Mouse (Mus musculus) left cerebral cortex, postnatal 10 days (tissue): ENCODE data around the gene Apoe. TPM values are rescaled to one million over a fixed set of nuclear protein-coding genes. Genes with fewer than 3 reads are reported as not detected.

Experiments
- total RNA-seq, 2 experiments: library from RNA; stranded (reverse); gene quantifications; 2 replicates each; pipeline ENCODE4 v1.2.3; 2021

Gene Apoe
- total RNA-seq, 2 experiments from 2014 or later = 1,326 to 1,376 TPM

Other genes with a start within 250 kb of the Apoe start
- gene Mark4, start 240.4 kb downstream of the Apoe start, total RNA-seq = 100 to 1,000 TPM; 110 to 115 TPM
- 1 to 10 TPM in 1 of 2 experiments, under 1 TPM in 1; 0.69 to 1.4 TPM for gene Exoc3l2, start 235.9 kb downstream of the Apoe start, total RNA-seq
- gene Bloc1s3, start 190.8 kb downstream of the Apoe start, total RNA-seq = 1 to 10 TPM; 7.6 to 7.8 TPM
- gene Trappc6a, start 190.8 kb downstream of the Apoe start, total RNA-seq = 10 to 100 TPM; 18.4 to 24.1 TPM
- under 1 TPM; 0.49 to 0.94 TPM for gene Nkpd1, start 181.3 kb downstream of the Apoe start, total RNA-seq
- 10 to 100 TPM; 78.7 to 79.3 TPM for gene Ppp1r37, start 136.1 kb downstream of the Apoe start, total RNA-seq
- under 1 TPM; 0.36 to 0.45 TPM for gene Zfp296, start 121.9 kb downstream of the Apoe start, total RNA-seq
- gene Gemin7, start 121.6 kb downstream of the Apoe start, total RNA-seq = 10 to 100 TPM; 51.7 to 55.2 TPM
- 10 to 100 TPM; 78.0 to 81.5 TPM for gene Clasrp, start 94.7 kb downstream of the Apoe start, total RNA-seq
- 1 to 10 TPM; 5.9 to 6.5 TPM for gene Relb, start 69.8 kb downstream of the Apoe start, total RNA-seq
- gene Clptm1, start 34.2 kb downstream of the Apoe start, total RNA-seq = 100 to 1,000 TPM; 144 to 147 TPM
- gene Apoc2, start 21.2 kb downstream of the Apoe start, total RNA-seq = not detected
- not detected for gene Gm44805, start 17.8 kb downstream of the Apoe start, total RNA-seq
- not detected for gene Apoc4, start 17.7 kb downstream of the Apoe start, total RNA-seq
- gene Apoc1, start 6.5 kb downstream of the Apoe start, total RNA-seq = 1 to 10 TPM; 3.1 to 3.3 TPM
- 100 to 1,000 TPM; 114 to 118 TPM for gene Tomm40, start 16.2 kb upstream of the Apoe start, total RNA-seq
- 10 to 100 TPM; 18.9 to 22.0 TPM for gene Nectin2, start 51.3 kb upstream of the Apoe start, total RNA-seq
- 10 to 100 TPM; 10.3 to 10.9 TPM for gene Bcam, start 71.8 kb upstream of the Apoe start, total RNA-seq
- not detected for gene Cblc, start 97.6 kb upstream of the Apoe start, total RNA-seq
- gene Bcl3, start 123.6 kb upstream of the Apoe start, total RNA-seq = 1 to 10 TPM in 1 of 2 experiments, not detected in 1; 1.0 TPM
- gene Gm19345, start 152.8 kb upstream of the Apoe start, total RNA-seq = 1 to 10 TPM; 6.3 to 6.7 TPM
- gene Ceacam16, start 162.1 kb upstream of the Apoe start, total RNA-seq = not detected
- gene Ceacam19, start 188.8 kb upstream of the Apoe start, total RNA-seq = not detected
- 10 to 100 TPM in 1 of 2 experiments, 1 to 10 TPM in 1; 9.8 to 14.1 TPM for gene Pvr, start 222.0 kb upstream of the Apoe start, total RNA-seq